ENCODE assay signal across 16 mouse cellular contexts in genomic region chr15:82268783-82269182, GRCm38 (mm10). TPM values are rescaled to one million over a fixed set of nuclear protein-coding genes. Genes with fewer than 3 reads are reported as not detected.
DNase-seq lines count a peak whose midpoint lies in the region; ATAC-seq lines count a peak whose summit lies in the region.
"Had no signal": no experiment of that assay in that cellular context is flagged by ENCODE, and none has a peak within 500 bp of the region (broad histone marks: within the 10 kb centered on the region; RNA-seq: fewer than 3 reads in every experiment).

No protein-coding gene starts in this region.

- no peaks in the 10 kb centered on the region for H3K9me3 ChIP-seq in forebrain, embryonic 10.5 days
- no peaks in the 10 kb centered on the region for H3K9me3 ChIP-seq in forebrain, embryonic 11.5 days (ENCODE audit: control insufficient read depth, low read length)
- H3K9me3 ChIP-seq in hindbrain, embryonic 13.5 days = no peaks in the 10 kb centered on the region
- no peaks in the 10 kb centered on the region for H3K9me3 ChIP-seq in neural tube, embryonic 13.5 days
- H3K9me3 ChIP-seq: embryonic facial prominence, embryonic 12.5 days; limb, embryonic 12.5 days; megakaryocyte, embryonic 14.5 days had no signal

- DNase-seq in forebrain, embryonic 10.5 days (ENCODE audit: extremely low spot score, low spot score) = no peak
- DNase-seq in forebrain, embryonic 11.5 days (ENCODE audit: low spot score) = no peak
- peak; percentile 77 to 84 for DNase-seq in cerebellum, postnatal 14 days
- no peak for DNase-seq in spleen, postnatal 14 days (ENCODE audit: low spot score in 2 of 2)
- no peak for DNase-seq in thymus, adult 18-20 months
- no peak for DNase-seq in MN1 (ENCODE audit: low spot score)
- DNase-seq: heart, adult 11 months; heart, postnatal 36 days; kidney, adult 9 months; lung, adult 18-20 months had no signal

- H3K27me3 ChIP-seq in forebrain, embryonic 10.5 days (ENCODE audit: poor library complexity, severe bottlenecking) = peaks cover 30% of the 10 kb centered on the region
- H3K27me3 ChIP-seq in forebrain, embryonic 11.5 days (ENCODE audit: control insufficient read depth, insufficient read depth, low read length) = peaks cover 2% of the 10 kb centered on the region; the same call in 1 of the 2 replicates
- H3K27me3 ChIP-seq in hindbrain, embryonic 13.5 days = peaks cover 20% of the 10 kb centered on the region
- peaks cover 13% of the 10 kb centered on the region for H3K27me3 ChIP-seq in neural tube, embryonic 13.5 days

- no peak overlapping the region for H3K9ac ChIP-seq in forebrain, embryonic 11.5 days (ENCODE audit: low read length)
- 0 out of 2 replicates have a peak overlapping the region, but pooled peaks have one; percentile 36 for H3K9ac ChIP-seq in hindbrain, embryonic 13.5 days
- no peak overlapping the region for H3K9ac ChIP-seq in neural tube, embryonic 13.5 days
- H3K9ac ChIP-seq: embryonic facial prominence, embryonic 12.5 days; limb, embryonic 12.5 days had no signal

- no peaks in the 10 kb centered on the region for H3K36me3 ChIP-seq in forebrain, embryonic 10.5 days (replicated peaks)
- no peaks in the 10 kb centered on the region for H3K36me3 ChIP-seq in forebrain, embryonic 11.5 days (ENCODE audit: control insufficient read depth, insufficient read depth, low read length)
- H3K36me3 ChIP-seq in hindbrain, embryonic 13.5 days = no peaks in the 10 kb centered on the region
- H3K36me3 ChIP-seq in neural tube, embryonic 13.5 days = no peaks in the 10 kb centered on the region
- H3K36me3 ChIP-seq: embryonic facial prominence, embryonic 12.5 days; limb, embryonic 12.5 days had no signal

- WGBS in forebrain, embryonic 10.5 days = 91% methylated on average over 9 of the region's 9 CpGs
- 89% methylated on average over 9 of the region's 9 CpGs for WGBS in forebrain, embryonic 11.5 days
- 84% methylated on average over 9 of the region's 9 CpGs for WGBS in hindbrain, embryonic 13.5 days
- 87% methylated on average over 9 of the region's 9 CpGs for WGBS in neural tube, embryonic 13.5 days

- peak overlapping the region; percentile 3; the same call in 1 of the 2 replicates for H3K27ac ChIP-seq in forebrain, embryonic 10.5 days
- H3K27ac ChIP-seq in forebrain, embryonic 11.5 days (ENCODE audit: low read depth, low read length) = no peak overlapping the region
- H3K27ac ChIP-seq in hindbrain, embryonic 13.5 days = peak overlapping the region; percentile 72
- H3K27ac ChIP-seq in neural tube, embryonic 13.5 days (replicated peaks) = peak overlapping the region; percentile 79; the same call in 1 of the 2 replicates
- H3K27ac ChIP-seq: embryonic facial prominence, embryonic 12.5 days; limb, embryonic 12.5 days; stomach, postnatal 0 days had no signal

- H3K4me1 ChIP-seq in forebrain, embryonic 10.5 days = peaks cover 40% of the 10 kb centered on the region
- peaks cover 6% of the 10 kb centered on the region; the same call in 1 of the 2 replicates for H3K4me1 ChIP-seq in forebrain, embryonic 11.5 days (replicated peaks; ENCODE audit: control insufficient read depth, insufficient read depth, low read length)
- H3K4me1 ChIP-seq in hindbrain, embryonic 13.5 days (replicated peaks) = peaks cover 48% of the 10 kb centered on the region
- H3K4me1 ChIP-seq in neural tube, embryonic 13.5 days (replicated peaks) = peaks cover 48% of the 10 kb centered on the region

- ATAC-seq in forebrain, embryonic 11.5 days (replicated peaks; ENCODE audit: low FRiP score) = no peak
- ATAC-seq in hindbrain, embryonic 13.5 days (ENCODE audit: low FRiP score) = no peak
- ATAC-seq in neural tube, embryonic 13.5 days (ENCODE audit: low read depth) = 0 out of 2 replicates have a peak, but pooled peaks have one; percentile 6

- no peak overlapping the region for H3K4me2 ChIP-seq in forebrain, embryonic 11.5 days (ENCODE audit: low read depth, low read length, severe bottlenecking)
- H3K4me2 ChIP-seq in hindbrain, embryonic 13.5 days = no peak overlapping the region
- no peak overlapping the region for H3K4me2 ChIP-seq in neural tube, embryonic 13.5 days
- H3K4me2 ChIP-seq: embryonic facial prominence, embryonic 12.5 days; limb, embryonic 12.5 days had no signal

- H3K4me3 ChIP-seq in forebrain, embryonic 10.5 days = no peak overlapping the region
- no peak overlapping the region for H3K4me3 ChIP-seq in forebrain, embryonic 11.5 days (ENCODE audit: low read depth, low read length)
- no peak overlapping the region for H3K4me3 ChIP-seq in hindbrain, embryonic 13.5 days
- H3K4me3 ChIP-seq in neural tube, embryonic 13.5 days = no peak overlapping the region
- H3K4me3 ChIP-seq: embryonic facial prominence, embryonic 12.5 days; limb, embryonic 12.5 days; megakaryocyte, embryonic 14.5 days had no signal

RNA-seq across cellular contexts. Expression of gene Sept3, which starts 5.9 kb away (rescaled TPM):
- 62.1 and 62.5 TPM in 2 replicates for polyA plus RNA-seq in forebrain, embryonic 10.5 days (2016; fragmentation: Nextera tagmentation; extraction: Ambion mirVana)
- 157 and 162 TPM in 2 replicates for polyA plus RNA-seq in forebrain, embryonic 11.5 days (2014; fragmentation: Nextera tagmentation; extraction: Ambion mirVana)
- 329 and 346 TPM in 2 replicates for polyA plus RNA-seq in hindbrain, embryonic 13.5 days (2015; fragmentation: Nextera tagmentation; extraction: Ambion mirVana)
- polyA plus RNA-seq in neural tube, embryonic 13.5 days (2015; fragmentation: Nextera tagmentation; extraction: Ambion mirVana) = 359 and 361 TPM in 2 replicates

RNA-seq across cellular contexts. Expression of gene 1500009C09Rik, which starts 16.6 kb away (rescaled TPM):
- polyA plus RNA-seq in forebrain, embryonic 10.5 days (2016; fragmentation: Nextera tagmentation; extraction: Ambion mirVana) = 0.26 TPM in 1 of 2 replicates, not detected in the other
- polyA plus RNA-seq in forebrain, embryonic 11.5 days (2014; fragmentation: Nextera tagmentation; extraction: Ambion mirVana) = 2.2 and 2.4 TPM in 2 replicates
- 8.9 and 9.2 TPM in 2 replicates for polyA plus RNA-seq in hindbrain, embryonic 13.5 days (2015; fragmentation: Nextera tagmentation; extraction: Ambion mirVana)
- polyA plus RNA-seq in neural tube, embryonic 13.5 days (2015; fragmentation: Nextera tagmentation; extraction: Ambion mirVana) = 7.8 and 7.9 TPM in 2 replicates
- polyA plus RNA-seq: embryonic facial prominence, embryonic 12.5 days; limb, embryonic 12.5 days had no signal

RNA-seq across cellular contexts. Expression of gene Cenpm, which starts 24.2 kb away (rescaled TPM):
- polyA plus RNA-seq in forebrain, embryonic 10.5 days (2016; fragmentation: Nextera tagmentation; extraction: Ambion mirVana) = 95.1 and 97.3 TPM in 2 replicates
- polyA plus RNA-seq in forebrain, embryonic 11.5 days (2014; fragmentation: Nextera tagmentation; extraction: Ambion mirVana) = 91.6 and 100 TPM in 2 replicates
- 20.0 and 22.0 TPM in 2 replicates for polyA plus RNA-seq in hindbrain, embryonic 13.5 days (2015; fragmentation: Nextera tagmentation; extraction: Ambion mirVana)
- 15.2 and 16.5 TPM in 2 replicates for polyA plus RNA-seq in neural tube, embryonic 13.5 days (2015; fragmentation: Nextera tagmentation; extraction: Ambion mirVana)

RNA-seq across cellular contexts. Expression of gene Wbp2nl, which starts 30.0 kb away (rescaled TPM):
- polyA plus RNA-seq in forebrain, embryonic 10.5 days (2016; fragmentation: Nextera tagmentation; extraction: Ambion mirVana) = 0.10 and 0.11 TPM in 2 replicates
- polyA plus RNA-seq in forebrain, embryonic 11.5 days (2014; fragmentation: Nextera tagmentation; extraction: Ambion mirVana) = 0.19 TPM in 1 of 2 replicates, not detected in the other
- 0.16 and 0.18 TPM in 2 replicates for polyA plus RNA-seq in hindbrain, embryonic 13.5 days (2015; fragmentation: Nextera tagmentation; extraction: Ambion mirVana)
- not detected in 2 replicates for polyA plus RNA-seq in neural tube, embryonic 13.5 days (2015; fragmentation: Nextera tagmentation; extraction: Ambion mirVana)
- polyA plus RNA-seq: limb, embryonic 12.5 days had no signal

RNA-seq across cellular contexts. Expression of gene Tnfrsf13c, which starts 44.6 kb away (rescaled TPM):
- 0.18 TPM in 1 of 2 replicates, not detected in the other for polyA plus RNA-seq in forebrain, embryonic 10.5 days (2016; fragmentation: Nextera tagmentation; extraction: Ambion mirVana)
- polyA plus RNA-seq in forebrain, embryonic 11.5 days (2014; fragmentation: Nextera tagmentation; extraction: Ambion mirVana) = 0.35 and 0.64 TPM in 2 replicates
- not detected in 2 replicates for polyA plus RNA-seq in hindbrain, embryonic 13.5 days (2015; fragmentation: Nextera tagmentation; extraction: Ambion mirVana)
- polyA plus RNA-seq in neural tube, embryonic 13.5 days (2015; fragmentation: Nextera tagmentation; extraction: Ambion mirVana) = 0.13 and 0.66 TPM in 2 replicates
- polyA plus RNA-seq: limb, embryonic 12.5 days; stomach, postnatal 0 days had no signal

Comparison
In these comparisons a context has a peak if more than half of its experiments do, and no peak if none do; other contexts are left out.
1. DNase-seq: peak in cerebellum, postnatal 14 days (2 of 2); none in forebrain, embryonic 10.5 days (single experiment), forebrain, embryonic 11.5 days (single experiment), spleen, postnatal 14 days (0 of 2), thymus, adult 18-20 months (0 of 2) and MN1 (single experiment).